Mouse (Mus musculus) forebrain, embryonic 13.5 days (tissue): ENCODE measurements at regions not wholly inside any gene's neighbourhood (a gene's known extent, or its start where the extent isn't known, plus 50 kb on each side); places are given as distances from the start of the nearest gene placed in this dataset.
A peak's percentile ranks its signal among the peaks of the same experiment; 100 is the strongest.

Experiments
- ATAC-seq: fragments of 200-750 bp; cut with Nextera tagmentation; 2 replicates; pipeline ENCODE4 v1.8.0; 2017
- H3K27ac ChIP-seq: fragments of 300-500 bp; sonication (generic); 2 replicates; pipeline ENCODE4 v1.5.1; 2015; ENCODE audit warnings: inconsistent platforms, mild to moderate bottlenecking, moderate library complexity
- H3K27me3 ChIP-seq: fragments of 300-500 bp; sonication (generic); 2 replicates; pipeline ENCODE4 v1.6.1; 2015; ENCODE audit warnings: mild to moderate bottlenecking, inconsistent platforms
- H3K36me3 ChIP-seq: fragments of 300-500 bp; sonication (generic); 2 replicates; pipeline ENCODE4 v1.6.1; 2015; ENCODE audit warnings: mild to moderate bottlenecking, inconsistent platforms; ENCODE audit not compliant: poor library complexity, severe bottlenecking
- H3K4me1 ChIP-seq: fragments of 300-500 bp; sonication (generic); 2 replicates; pipeline ENCODE4 v1.6.1; 2015; ENCODE audit warnings: inconsistent platforms
- H3K4me2 ChIP-seq: fragments of 300-500 bp; sonication (generic); 2 replicates; pipeline ENCODE4 v1.6.1; 2015; ENCODE audit warnings: inconsistent platforms, mild to moderate bottlenecking, moderate library complexity
- H3K4me3 ChIP-seq: fragments of 300-500 bp; sonication (generic); 2 replicates; pipeline ENCODE4 v1.5.1; 2015; ENCODE audit warnings: mild to moderate bottlenecking, inconsistent platforms
- H3K9ac ChIP-seq: fragments of 300-500 bp; sonication (generic); 2 replicates; pipeline ENCODE4 v1.6.1; 2015; ENCODE audit warnings: mild to moderate bottlenecking, inconsistent platforms
- H3K9me3 ChIP-seq: fragments of 300-500 bp; sonication (generic); replicated peaks from 2 replicates; pipeline ENCODE4 v1.6.1; 2016; ENCODE audit warnings: inconsistent platforms
- WGBS: fragments of 180-500 bp; shearing (Covaris S2); methylation state at CpG from one replicate; pipeline ENCODE4 v1.1.7; 2015; 5-methylcytosine and 5-hydroxymethylcytosine counted together

DNA sequence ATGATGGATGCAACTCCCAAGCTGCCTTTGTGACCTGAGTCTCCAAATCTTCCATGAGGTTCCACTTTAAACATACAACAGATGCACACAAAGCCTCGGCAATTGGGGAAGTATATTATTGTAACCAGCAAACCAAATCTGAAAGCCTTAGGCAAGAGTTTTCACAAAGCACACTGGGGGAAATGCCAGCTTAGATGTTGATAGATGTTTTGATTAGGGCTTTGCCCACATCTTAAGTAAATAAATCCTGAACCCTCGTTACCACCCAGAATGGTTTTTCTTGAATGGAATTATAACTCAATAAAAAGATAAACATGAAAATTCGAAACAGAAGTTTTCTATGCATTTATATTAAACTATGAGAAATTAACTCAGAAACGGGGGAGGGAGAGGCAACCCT lies 302.7 kb downstream of the Sorl1 start:
- Histone ChIP-seq H3K27me3 (no peaks in the 10 kb centered on the region), H3K9ac (no peak overlapping the region), H3K36me3 (no peaks in the 10 kb centered on the region), H3K4me3 (no peak overlapping the region), H3K4me2 (no peak overlapping the region), H3K27ac (no peak overlapping the region), H3K4me1 (peaks cover 3% of the 10 kb centered on the region; the same call in 1 of the 2 replicates), H3K9me3 (no peaks in the 10 kb centered on the region)
- WGBS = 72% methylated on average over 4 of the region's 4 CpGs
- no peak for ATAC-seq

DNA sequence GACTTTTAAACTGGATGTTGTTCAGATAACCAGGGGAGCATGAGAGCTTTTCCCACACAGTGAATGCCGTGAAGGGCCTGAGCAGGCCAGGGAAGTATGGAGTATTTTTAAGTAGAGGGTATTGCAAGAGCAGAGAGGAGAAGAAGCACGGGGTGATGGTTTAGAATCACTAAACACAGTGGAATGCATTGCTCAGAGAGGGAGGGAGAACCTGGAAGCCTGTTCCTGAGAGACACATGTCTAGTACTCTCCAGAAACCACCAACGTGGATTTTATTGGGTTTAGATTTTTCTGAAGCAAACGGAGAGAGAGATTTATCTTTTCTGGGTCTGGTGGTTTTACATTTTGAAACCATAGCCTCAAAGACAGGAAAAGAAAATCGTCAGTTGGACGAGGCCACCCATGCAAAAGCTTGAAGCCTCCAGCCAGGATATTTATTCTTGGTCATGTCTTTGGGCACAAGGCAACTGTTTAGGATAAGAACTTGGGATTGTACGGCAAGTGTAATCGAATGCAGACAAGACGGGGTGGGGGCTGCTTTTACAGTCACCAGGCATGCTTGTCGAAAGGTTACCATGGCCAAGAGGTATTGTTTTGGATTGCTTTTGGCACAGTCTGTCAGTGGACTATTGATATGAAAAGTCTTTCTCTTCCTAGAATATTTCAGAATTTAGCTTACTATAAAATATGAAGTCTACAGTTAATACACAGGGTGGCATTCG lies 306.2 kb downstream of the Sorl1 start:
- H3K27ac ChIP-seq = no peak overlapping the region
- no peaks in the 10 kb centered on the region for H3K9me3 ChIP-seq
- no peak overlapping the region for H3K4me3 ChIP-seq
- no peaks in the 10 kb centered on the region for H3K36me3 ChIP-seq
- peaks cover 3% of the 10 kb centered on the region; the same call in 1 of the 2 replicates for H3K4me1 ChIP-seq
- no peak for ATAC-seq
- no peak overlapping the region for H3K4me2 ChIP-seq
- WGBS = 79% methylated on average over 11 of the region's 11 CpGs
- no peak overlapping the region for H3K9ac ChIP-seq
- no peaks in the 10 kb centered on the region for H3K27me3 ChIP-seq

DNA sequence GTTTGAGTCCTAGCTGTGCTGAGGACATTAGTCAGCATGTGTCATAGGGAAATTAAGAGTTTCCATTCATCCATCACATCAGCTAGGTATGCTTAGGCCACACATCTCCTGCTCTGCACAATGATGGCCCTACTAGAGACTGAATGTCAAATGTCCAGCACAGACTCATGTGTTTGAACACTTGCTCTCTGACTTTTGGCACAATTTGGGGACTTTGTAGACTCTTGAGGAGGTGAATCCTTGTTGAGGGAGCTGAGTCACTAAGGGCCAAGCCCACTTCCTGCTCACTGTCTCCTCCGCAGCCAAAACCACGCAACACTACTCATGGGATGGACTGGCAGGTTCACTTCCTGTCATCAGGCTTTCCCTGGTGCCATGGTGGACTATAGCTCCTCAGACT lies 308.2 kb downstream of the Sorl1 start:
- Histone ChIP-seq H3K27ac (no peak overlapping the region), H3K27me3 (no peaks in the 10 kb centered on the region), H3K9ac (no peak overlapping the region), H3K4me3 (no peak overlapping the region), H3K9me3 (no peaks in the 10 kb centered on the region), H3K4me2 (no peak overlapping the region), H3K36me3 (no peaks in the 10 kb centered on the region), H3K4me1 (peaks cover 3% of the 10 kb centered on the region; the same call in 1 of the 2 replicates)
- no peak for ATAC-seq
- 98% methylated on average over 2 of the region's 2 CpGs for WGBS

DNA sequence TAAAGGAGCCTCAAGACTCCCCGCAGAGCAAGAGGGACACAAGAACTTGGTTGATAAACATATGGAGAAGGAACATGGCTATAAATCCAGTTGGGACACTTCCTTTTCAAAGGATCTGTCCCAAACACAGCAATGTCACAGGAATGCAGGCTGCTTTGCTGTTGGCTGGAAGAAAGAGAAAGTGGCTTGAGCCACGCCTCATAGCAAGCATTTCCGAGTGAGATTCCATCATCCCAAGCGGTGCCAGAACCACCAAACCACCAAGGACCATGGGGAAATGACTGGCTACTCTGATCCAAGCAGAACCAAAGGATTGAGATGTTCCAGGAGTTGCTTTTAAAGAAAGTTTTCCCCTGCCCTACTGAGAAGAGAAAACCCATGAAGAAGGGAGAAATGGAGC lies 314.8 kb downstream of the Sorl1 start:
- H3K27ac ChIP-seq = no peak overlapping the region
- WGBS = 87% methylated on average over 4 of the region's 4 CpGs
- H3K4me3 ChIP-seq = no peak overlapping the region
- no peaks in the 10 kb centered on the region for H3K36me3 ChIP-seq
- no peak overlapping the region for H3K9ac ChIP-seq
- H3K9me3 ChIP-seq = no peaks in the 10 kb centered on the region; the same call in 1 of the 2 replicates
- H3K4me2 ChIP-seq = no peak overlapping the region
- no peak for ATAC-seq
- no peaks in the 10 kb centered on the region for H3K27me3 ChIP-seq
- peaks cover 23% of the 10 kb centered on the region for H3K4me1 ChIP-seq

DNA sequence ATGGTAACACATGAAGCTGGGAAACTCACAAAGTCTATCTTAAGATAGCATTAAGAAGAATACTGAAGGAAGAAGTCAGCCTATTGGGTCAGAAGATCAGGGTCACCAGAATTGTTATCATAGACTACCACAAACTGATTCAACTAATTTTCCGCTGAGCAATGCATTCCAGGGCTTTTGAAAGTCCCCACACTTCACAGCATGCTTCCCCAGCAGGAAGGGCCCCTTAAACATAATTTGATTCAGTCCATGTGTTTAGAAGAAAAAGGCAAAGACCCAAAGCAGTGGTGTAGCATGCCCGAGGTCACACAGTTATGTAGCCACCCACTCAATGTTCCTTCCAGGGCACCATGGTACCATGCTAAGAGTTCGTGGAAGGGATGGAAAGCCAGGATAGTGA lies 315.3 kb downstream of the Sorl1 start:
- H3K4me3 ChIP-seq = no peak overlapping the region
- 47% methylated on average over 3 of the region's 3 CpGs for WGBS

DNA sequence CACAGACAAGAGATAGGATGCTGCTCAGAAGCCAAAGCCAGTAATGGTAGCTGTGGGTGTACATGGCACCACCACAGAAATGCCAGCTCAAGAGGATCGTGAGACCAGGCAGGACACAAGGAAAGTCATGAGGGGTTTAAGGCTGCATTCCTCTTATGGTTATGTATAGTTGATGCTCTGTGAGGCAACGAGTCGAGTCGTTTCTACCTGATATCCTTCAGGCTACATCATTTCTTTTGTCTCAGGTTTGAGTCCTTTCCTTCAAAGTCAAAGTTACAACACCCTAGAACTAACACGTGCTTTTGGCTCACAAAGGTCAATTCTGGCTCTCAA lies 317.8 kb downstream of the Sorl1 start:
- peaks cover 29% of the 10 kb centered on the region for H3K4me1 ChIP-seq
- no peaks in the 10 kb centered on the region for H3K36me3 ChIP-seq
- H3K27ac ChIP-seq = peak overlapping the region; percentile 73
- peak overlapping the region; percentile 50 for H3K4me2 ChIP-seq
- no peaks in the 10 kb centered on the region for H3K27me3 ChIP-seq
- no peak; the same call in 1 of the 2 replicates for ATAC-seq
- WGBS = 87% methylated on average over 5 of the region's 5 CpGs
- no peaks in the 10 kb centered on the region; the same call in 1 of the 2 replicates for H3K9me3 ChIP-seq
- peak overlapping the region; percentile 34 for H3K9ac ChIP-seq
- peak overlapping the region; percentile 17; the same call in 1 of the 2 replicates for H3K4me3 ChIP-seq

More for the DNA sequence above, 315.3 kb downstream of the Sorl1 start:
- no peaks in the 10 kb centered on the region for H3K36me3 ChIP-seq
- H3K9ac ChIP-seq = no peak overlapping the region
- no peak overlapping the region for H3K27ac ChIP-seq
- no peak for ATAC-seq
- no peak overlapping the region for H3K4me2 ChIP-seq
- H3K9me3 ChIP-seq = no peaks in the 10 kb centered on the region; the same call in 1 of the 2 replicates
- H3K27me3 ChIP-seq = no peaks in the 10 kb centered on the region
- peaks cover 28% of the 10 kb centered on the region for H3K4me1 ChIP-seq

DNA sequence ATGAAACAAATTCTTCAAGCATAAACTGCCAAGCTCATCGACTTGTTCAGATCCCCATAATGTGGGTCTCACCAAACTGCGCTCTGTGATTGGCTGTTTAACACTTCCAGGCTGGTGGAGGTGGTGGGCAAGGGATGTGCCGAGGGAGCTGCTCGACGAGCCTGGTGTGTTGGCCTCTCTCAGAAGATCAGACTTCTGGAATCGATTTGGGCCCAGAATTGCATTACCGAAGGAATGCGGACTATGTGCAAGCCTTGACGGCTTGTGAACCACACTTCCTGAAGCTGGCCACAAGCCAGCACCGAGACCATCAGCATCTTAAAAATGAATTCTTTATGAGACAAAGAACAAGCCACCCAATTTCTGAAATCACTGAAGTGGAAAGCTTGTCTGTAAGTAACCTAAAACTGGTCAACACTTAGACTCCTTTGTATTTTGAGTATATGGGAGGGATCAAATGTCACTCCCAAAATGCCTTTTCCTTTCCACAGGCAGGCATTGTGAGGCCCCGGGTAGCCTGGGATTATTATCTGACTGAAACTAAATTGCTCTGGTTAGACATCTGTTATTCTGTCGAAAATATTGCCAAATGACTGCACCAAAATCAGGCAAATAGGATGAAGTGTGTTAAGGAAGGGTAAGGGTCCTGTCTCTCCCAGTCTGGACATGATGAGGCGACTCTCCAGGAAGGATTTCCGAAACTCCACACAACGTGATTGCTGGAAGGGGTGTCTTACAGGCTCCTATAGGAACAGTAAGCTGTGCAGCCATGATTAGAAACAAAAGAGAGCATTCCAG lies 318.4 kb downstream of the Sorl1 start:
- H3K4me1 ChIP-seq = peaks cover 29% of the 10 kb centered on the region
- peak overlapping the region; percentile 73 for H3K27ac ChIP-seq
- WGBS = 14% methylated on average over 15 of the region's 15 CpGs
- no peaks in the 10 kb centered on the region for H3K27me3 ChIP-seq
- no peaks in the 10 kb centered on the region for H3K36me3 ChIP-seq
- peak; percentile 72 for ATAC-seq
- H3K4me2 ChIP-seq = peak overlapping the region; percentile 50
- peak overlapping the region; percentile 17; the same call in 1 of the 2 replicates for H3K4me3 ChIP-seq
- H3K9ac ChIP-seq = peak overlapping the region; percentile 34
- no peaks in the 10 kb centered on the region; the same call in 1 of the 2 replicates for H3K9me3 ChIP-seq

DNA sequence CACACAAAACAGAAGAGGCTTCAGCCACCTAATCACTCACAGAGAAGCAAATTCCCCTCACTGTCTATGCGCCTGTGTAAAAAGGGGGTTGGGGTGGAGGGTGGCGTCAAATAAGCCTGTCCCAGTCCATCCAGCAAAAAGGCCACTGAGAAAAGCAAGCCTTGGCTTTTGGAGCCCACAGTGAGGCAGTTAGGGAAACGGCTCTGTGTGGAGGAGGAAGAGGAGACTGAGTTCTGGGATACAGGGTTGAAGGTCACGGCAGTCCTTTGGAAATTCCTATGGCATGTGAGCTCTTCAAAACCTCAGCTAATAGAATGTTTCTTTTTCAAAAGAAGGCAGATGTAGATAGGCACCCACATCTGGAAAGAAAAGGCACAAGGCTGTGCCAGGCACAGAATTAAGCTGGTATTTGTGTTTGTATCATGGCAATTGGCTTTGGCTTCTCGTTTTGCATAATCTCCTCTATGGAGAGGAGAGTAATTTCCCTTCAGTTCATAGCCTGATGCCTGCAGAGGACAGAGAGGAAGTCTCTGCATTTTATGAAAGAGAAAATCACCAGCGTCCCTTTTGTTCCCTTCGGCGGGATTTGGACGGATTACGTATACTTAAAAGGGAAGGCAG lies 319.3 kb downstream of the Sorl1 start:
- ATAC-seq = peak; percentile 46; the same call in 1 of the 2 replicates
- Histone ChIP-seq H3K4me1 (peaks cover 29% of the 10 kb centered on the region), H3K9me3 (no peaks in the 10 kb centered on the region; the same call in 1 of the 2 replicates), H3K27ac (peak overlapping the region; percentile 73), H3K9ac (peak overlapping the region; percentile 13; the same call in 1 of the 2 replicates), H3K4me2 (peak overlapping the region; percentile 50; the same call in 1 of the 2 replicates), H3K27me3 (no peaks in the 10 kb centered on the region), H3K4me3 (no peak overlapping the region), H3K36me3 (no peaks in the 10 kb centered on the region)
- 4% methylated on average over 10 of the region's 10 CpGs for WGBS

DNA sequence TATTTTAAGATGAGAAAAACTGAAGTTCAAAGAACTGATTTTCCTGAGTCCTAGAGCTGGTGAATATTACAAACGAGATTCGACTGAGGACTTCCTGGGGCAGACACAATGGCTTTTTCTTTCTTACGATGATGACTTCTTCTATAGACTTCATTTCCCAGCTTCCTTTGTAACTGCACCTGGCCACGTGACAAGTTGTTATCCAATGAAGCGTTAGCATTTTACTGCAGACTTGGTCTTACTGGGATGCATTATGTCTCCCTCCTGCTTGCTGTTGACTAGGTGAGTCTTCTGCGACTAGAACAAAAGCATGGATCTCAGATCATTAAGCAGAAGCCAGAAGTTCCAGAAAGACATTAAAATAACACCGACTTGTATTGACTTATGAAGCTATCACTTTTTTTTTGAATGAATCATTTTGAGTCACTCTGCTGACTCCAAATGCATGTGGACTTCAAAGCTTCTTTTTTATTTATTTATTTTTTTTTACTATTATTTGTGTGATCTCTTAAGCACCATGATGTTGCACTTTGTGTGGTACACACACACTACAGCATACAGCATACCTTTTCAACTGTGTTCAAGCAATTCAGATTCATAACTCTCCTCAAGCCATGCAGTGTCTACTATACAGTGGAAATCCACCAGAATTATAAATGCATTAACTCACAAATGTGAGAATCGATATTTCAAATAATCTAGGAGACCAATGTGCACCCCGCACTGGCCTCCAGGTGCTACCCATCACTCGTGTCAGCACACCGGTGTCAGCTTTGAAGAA lies 320.2 kb downstream of the Sorl1 start:
- Histone ChIP-seq H3K36me3 (no peaks in the 10 kb centered on the region), H3K9me3 (no peaks in the 10 kb centered on the region; the same call in 1 of the 2 replicates), H3K4me3 (no peak overlapping the region), H3K27ac (peak overlapping the region; percentile 73), H3K4me2 (no peak overlapping the region), H3K4me1 (peaks cover 29% of the 10 kb centered on the region), H3K27me3 (no peaks in the 10 kb centered on the region), H3K9ac (no peak overlapping the region)
- ATAC-seq = peak; percentile 79
- WGBS = 50% methylated on average over 11 of the region's 11 CpGs

DNA sequence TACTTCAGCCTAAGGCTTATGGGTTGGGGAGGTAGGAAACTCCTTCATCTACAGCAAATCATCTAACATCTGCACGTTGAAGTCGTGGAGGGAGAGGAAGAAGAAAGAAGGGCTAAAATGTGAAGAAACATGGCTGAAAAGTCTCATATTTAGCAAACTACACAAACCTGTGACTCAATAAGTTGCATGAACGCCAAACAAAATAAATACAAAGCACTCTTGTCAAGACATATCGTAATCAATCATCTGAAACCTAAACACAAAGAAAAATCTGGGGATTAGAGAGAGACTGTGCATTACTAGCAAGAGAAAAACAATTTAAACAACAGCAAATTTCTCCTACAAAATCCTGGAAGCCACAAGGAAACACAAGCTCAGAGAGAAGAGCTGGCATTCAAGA lies 322.7 kb downstream of the Sorl1 start:
- Histone ChIP-seq H3K4me2 (no peak overlapping the region), H3K9ac (no peak overlapping the region), H3K4me3 (no peak overlapping the region), H3K4me1 (peaks cover 27% of the 10 kb centered on the region), H3K27me3 (no peaks in the 10 kb centered on the region), H3K27ac (no peak overlapping the region), H3K9me3 (no peaks in the 10 kb centered on the region), H3K36me3 (no peaks in the 10 kb centered on the region)
- no peak for ATAC-seq
- WGBS = 91% methylated on average over 4 of the region's 4 CpGs

DNA sequence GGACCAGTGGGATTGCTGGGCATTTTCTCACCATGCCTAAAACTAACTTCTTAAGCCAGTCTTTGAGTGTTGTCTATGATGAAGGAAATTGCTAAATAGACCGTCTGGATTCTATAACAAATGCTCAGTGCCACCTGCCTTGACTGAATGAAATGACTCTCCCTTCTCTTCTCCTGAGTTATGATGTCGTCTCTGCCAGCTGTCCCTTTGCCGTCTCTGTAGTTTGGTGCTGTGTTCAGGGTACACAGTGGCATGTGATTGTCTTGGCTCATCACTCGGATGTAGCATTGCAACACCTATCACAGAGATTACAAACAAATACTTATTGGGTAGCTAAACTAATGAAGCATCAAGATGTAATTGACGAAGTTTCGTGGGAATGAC lies 331.3 kb downstream of the Sorl1 start:
- H3K4me1 ChIP-seq = peaks cover 49% of the 10 kb centered on the region
- no peak overlapping the region for H3K9ac ChIP-seq
- WGBS = 49% methylated on average over 6 of the region's 6 CpGs
- no peaks in the 10 kb centered on the region for H3K27me3 ChIP-seq
- no peaks in the 10 kb centered on the region for H3K36me3 ChIP-seq
- no peaks in the 10 kb centered on the region for H3K9me3 ChIP-seq
- no peak overlapping the region for H3K4me3 ChIP-seq
- no peak for ATAC-seq
- H3K27ac ChIP-seq = peak overlapping the region; percentile 75; the same call in 1 of the 2 replicates
- no peak overlapping the region; the same call in 1 of the 2 replicates for H3K4me2 ChIP-seq
